Mouse (Mus musculus) lung, postnatal 10 days (tissue): ENCODE data around the gene Cdk9.
A peak's percentile ranks its signal among the peaks of the same experiment; 100 is the strongest.

Source experiments
- DNase-seq: peaks from one replicate; pipeline ENCODE4 v3.0.0; 2021

Cdk9 gene

GRCm38 (mm10) chr2:32704021-32704421, 8.9 kb downstream of the Cdk9 start, which contains the start of gene Fpgs:
Gene Fpgs (minus strand): TSS chr2:32704145.
- DNase-seq, result no peak

GRCm38 (mm10) chr2:32703046-32703445, 9.8 kb downstream of the Cdk9 start:
- no peak for DNase-seq

- no peak for DNase-seq
Observed at GRCm38 (mm10) chr2:32700966-32701743, 11.7 kb downstream of the Cdk9 start.

- DNase-seq, result no peak
Observed at GRCm38 (mm10) chr2:32699680-32700079, 13.2 kb downstream of the Cdk9 start.

- no peak for DNase-seq
Observed at GRCm38 (mm10) chr2:32694691-32695090, 18.2 kb downstream of the Cdk9 start.

- DNase-seq, result peak; percentile 98
Observed at GRCm38 (mm10) chr2:32693823-32694411, 19.0 kb downstream of the Cdk9 start.

GRCm38 (mm10) chr2:32693282-32693681, 19.6 kb downstream of the Cdk9 start:
- DNase-seq, result no peak

GRCm38 (mm10) chr2:32692496-32692895, 20.4 kb downstream of the Cdk9 start:
- DNase-seq, result no peak

GRCm38 (mm10) chr2:32691041-32691440, 21.8 kb downstream of the Cdk9 start:
- no peak for DNase-seq

- peak; percentile 94 for DNase-seq
Observed at GRCm38 (mm10) chr2:32689420-32689819, 23.5 kb downstream of the Cdk9 start.

- no peak for DNase-seq
Observed at GRCm38 (mm10) chr2:32687562-32687961, 25.3 kb downstream of the Cdk9 start.

- no peak for DNase-seq
Observed at GRCm38 (mm10) chr2:32686640-32687039, 26.2 kb downstream of the Cdk9 start.

GRCm38 (mm10) chr2:32685807-32686206, 27.1 kb downstream of the Cdk9 start:
- no peak for DNase-seq

- DNase-seq, result no peak
Observed at GRCm38 (mm10) chr2:32684681-32685428, 28.0 kb downstream of the Cdk9 start.

- DNase-seq, result no peak
Observed at GRCm38 (mm10) chr2:32683701-32684100, 29.2 kb downstream of the Cdk9 start.

- no peak for DNase-seq
Observed at GRCm38 (mm10) chr2:32682721-32683417, 30.0 kb downstream of the Cdk9 start.

- no peak for DNase-seq
Observed at GRCm38 (mm10) chr2:32681754-32682153, 31.1 kb downstream of the Cdk9 start.

- no peak for DNase-seq
Observed at GRCm38 (mm10) chr2:32680961-32681650, 31.8 kb downstream of the Cdk9 start.

- DNase-seq, result peak; percentile 59
Observed at GRCm38 (mm10) chr2:32680051-32680451, 32.8 kb downstream of the Cdk9 start.

- DNase-seq, result no peak
Observed at GRCm38 (mm10) chr2:32677683-32678082, 35.2 kb downstream of the Cdk9 start.

GRCm38 (mm10) chr2:32676821-32677220, 36.1 kb downstream of the Cdk9 start:
- no peak for DNase-seq

GRCm38 (mm10) chr2:32673176-32673917, 39.5 kb downstream of the Cdk9 start:
- peak; percentile 73 for DNase-seq
